Mouse (Mus musculus): ENCODE measurements around the gene Itga11. TPM values are rescaled to one million over a fixed set of nuclear protein-coding genes. Genes with fewer than 3 reads are reported as not detected.
"Not testable (repeated sequence)": the region's sequence is repeated elsewhere in the genome, so short reads cannot be mapped to it uniquely, and the experiment has no call there.

Gene Itga11
- total and polyA plus RNA-seq, 3 experiments = 0.04 to 0.31 (median 0.04) TPM

DNA sequence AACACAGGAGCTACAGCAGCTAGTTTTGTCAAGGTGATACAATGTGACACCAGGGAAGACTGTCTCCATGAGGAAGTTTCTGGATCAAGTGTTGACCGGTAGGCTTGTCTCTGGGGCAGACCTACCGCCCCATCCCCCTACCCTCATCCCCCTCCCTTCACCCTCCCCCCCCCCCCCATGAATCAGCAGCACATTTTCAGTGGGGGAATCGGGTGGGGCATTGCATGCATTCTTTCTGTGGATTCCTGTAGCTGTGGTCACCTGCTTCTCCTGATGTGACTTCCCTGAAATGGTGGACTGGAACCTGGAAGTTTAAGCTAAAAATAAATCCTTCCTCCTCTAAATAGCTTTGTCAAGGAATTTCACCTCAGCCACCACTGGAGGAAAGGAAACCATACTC is 141.9 kb downstream of the Itga11 start:
- no peak overlapping the region for H3K27ac ChIP-seq (ENCODE audit: insufficient read depth, low read depth)
- no peaks in the 10 kb centered on the region for H3K79me2 ChIP-seq (replicated peaks; ENCODE audit: control insufficient read depth, extremely low read depth, insufficient read depth, poor library complexity, severe bottlenecking)
- H3K27me3 ChIP-seq (replicated peaks) = no peaks in the 10 kb centered on the region
- H3K9me3 ChIP-seq (replicated peaks; ENCODE audit: low read length) = no peaks in the 10 kb centered on the region
- DNase-seq (ENCODE audit: extremely low read depth) = no peak
- in situ Hi-C loops (cut with MboI; ENCODE audit: low pct_ligation_motif_present, low pct_unique_long_range_greater_than_20kb, low sequenced_read_pairs) = loop anchor here (25.0 kb wide), 1 partner anchor 568 kb away; the partner anchor contains the start of genes 2300009A05Rik and Map2k5
- no peak overlapping the region for H3K4me2 ChIP-seq (ENCODE audit: insufficient read depth, low read depth, poor library complexity, severe bottlenecking)
- H3K4me1 ChIP-seq (ENCODE audit: control insufficient read depth in 1 of 2, insufficient read depth in 2 of 2) = peaks cover 18 to 38% of the 10 kb centered on the region in 2 experiments
- no peak overlapping the region for H3K4me3 ChIP-seq (replicated peaks in 1 of 3; ENCODE audit: low read depth in 2 of 3, low read length in 2 of 3, poor library complexity in 1 of 3)
- no peak for TF ChIP-seq USF1 (IDR thresholded peaks at IDR 0.05; ENCODE audit: low read depth, low read length)
- TF ChIP-seq MXI1 (IDR thresholded peaks at IDR 0.05; ENCODE audit: low read depth, low read length) = no peak
- no peak for TF ChIP-seq PAX5 (IDR thresholded peaks at IDR 0.05; ENCODE audit: low read length)
- TF ChIP-seq ZMIZ1 (IDR thresholded peaks at IDR 0.05; ENCODE audit: low read depth, low read length) = no peak
- TF ChIP-seq UBTF (IDR thresholded peaks at IDR 0.05; ENCODE audit: low read depth, low read length) = no peak
- TF ChIP-seq ZNF384 (IDR thresholded peaks at IDR 0.05; ENCODE audit: low read depth, low read length) = no peak
- no peak for TF ChIP-seq CHD1 (IDR thresholded peaks at IDR 0.05; ENCODE audit: low read depth, low read length)
- TF ChIP-seq E2F4 (IDR thresholded peaks at IDR 0.05; ENCODE audit: insufficient replicate concordance, low read depth, low read length) = no peak
- no peak for TF ChIP-seq IRF4 (IDR thresholded peaks at IDR 0.05; ENCODE audit: low read depth, low read length)
- TF ChIP-seq RCOR1 (conservative IDR thresholded peaks at IDR 0.05; ENCODE audit: low read depth, low read length) = no peak
- TF ChIP-seq JUN (IDR thresholded peaks at IDR 0.05; ENCODE audit: insufficient read depth, low read depth, low read length) = no peak
- TF ChIP-seq TCF12 (IDR thresholded peaks at IDR 0.05; ENCODE audit: low read depth, low read length) = no peak
- TF ChIP-seq MEF2A (IDR thresholded peaks at IDR 0.05; ENCODE audit: borderline replicate concordance, low read depth, low read length) = no peak
- no peak for TF ChIP-seq POLR2A (IDR thresholded peaks at IDR 0.05; ENCODE audit: low read depth, low read length)
- no peak for TF ChIP-seq ZKSCAN1 (IDR thresholded peaks at IDR 0.05; ENCODE audit: borderline replicate concordance, low read depth, low read length)
- no peak for TF ChIP-seq MAFK (IDR thresholded peaks at IDR 0.05; ENCODE audit: insufficient replicate concordance, low read length)
- no peak for TF ChIP-seq ETS1 (conservative IDR thresholded peaks at IDR 0.05; ENCODE audit: low read depth, low read length)
- no peak for TF ChIP-seq MAZ (IDR thresholded peaks at IDR 0.05; ENCODE audit: low read depth, low read length)
- TF ChIP-seq NRF1 (IDR thresholded peaks at IDR 0.05; ENCODE audit: low read depth, low read length) = no peak
- no peak overlapping the region for H3K9ac ChIP-seq (ENCODE audit: insufficient read depth, low read depth)
- H3K36me3 ChIP-seq (replicated peaks in 1 of 2; ENCODE audit: control insufficient read depth in 1 of 2, insufficient read depth in 1 of 2, low read length in 1 of 2) = no peaks in the 10 kb centered on the region
- dilution Hi-C loops (cut with MboI; ENCODE audit: extremely low pct_ligation_motif_present, extremely low pct_unique_long_range_greater_than_20kb, low sequenced_read_pairs) = no loop called here

GRCm38 (mm10) chr9:62819910-62820309 is 142.3 kb downstream of the Itga11 start:
- H3K4me2 ChIP-seq (ENCODE audit: insufficient read depth, low read depth, poor library complexity, severe bottlenecking); H3K36me3 ChIP-seq (replicated peaks in 1 of 2; ENCODE audit: control insufficient read depth in 1 of 2, insufficient read depth in 1 of 2, low read length in 1 of 2); H3K9me3 ChIP-seq (replicated peaks; ENCODE audit: low read length); dilution Hi-C loops (cut with MboI; ENCODE audit: extremely low pct_ligation_motif_present, extremely low pct_unique_long_range_greater_than_20kb, low sequenced_read_pairs); H3K79me2 ChIP-seq (replicated peaks; ENCODE audit: control insufficient read depth, extremely low read depth, insufficient read depth, poor library complexity, severe bottlenecking); DNase-seq (ENCODE audit: extremely low read depth); H3K9ac ChIP-seq (ENCODE audit: insufficient read depth, low read depth); H3K4me3 ChIP-seq (replicated peaks in 1 of 3; ENCODE audit: low read depth in 2 of 3, low read length in 2 of 3, poor library complexity in 1 of 3); H3K27me3 ChIP-seq (replicated peaks); H3K27ac ChIP-seq (ENCODE audit: insufficient read depth, low read depth): not testable (repeated sequence)
- peaks cover 18 to 34% of the 10 kb centered on the region in 2 experiments for H3K4me1 ChIP-seq (ENCODE audit: control insufficient read depth in 1 of 2, insufficient read depth in 2 of 2)
- in situ Hi-C loops (cut with MboI; ENCODE audit: low pct_ligation_motif_present, low pct_unique_long_range_greater_than_20kb, low sequenced_read_pairs) = loop anchor here (25.0 kb wide), 1 partner anchor 567 kb away; the partner anchor contains the start of genes 2300009A05Rik and Map2k5

Data from CH12.LX (cell line).